Mouse (Mus musculus) large intestine, adult 2 months (tissue): ENCODE data around the gene Wfdc12. TPM values are rescaled to one million over a fixed set of nuclear protein-coding genes. Genes with fewer than 3 reads are reported as not detected.

Experiments used
- DNase-seq: peaks from one replicate; pipeline ENCODE4 v3.0.0-alpha.2; 2012; ENCODE audit warnings: low read depth, low spot score
- WGBS: fragments of 180-500 bp; shearing (Covaris S2); methylation state at CpG from one replicate; pipeline ENCODE4 v1.1.7; 2018; 5-methylcytosine and 5-hydroxymethylcytosine counted together
- polyA plus RNA-seq: library from polyadenylated mRNA; depleted of rRNA; stranded (reverse); fragments of >200 nt; gene quantifications from 2 replicates; pipeline ENCODE4 v1.2.3, GENCODE M21; 2012; rRNA removed

Gene Wfdc12
- polyA plus RNA-seq, 1 experiment: not detected

GRCm38 (mm10) chr2:164142021-164142420 lies 48.4 kb downstream of the Wfdc12 start:
- WGBS: 74% methylated on average over 10 of the region's 10 CpGs
- no peak for DNase-seq

Other genes with a start within 250 kb of the Wfdc12 start
- gene Ywhab, start 195.6 kb downstream of the Wfdc12 start, polyA plus RNA-seq: 43.9 and 48.0 TPM in 2 replicates
- 0.78 and 1.1 TPM in 2 replicates for gene Pabpc1l, start 165.2 kb downstream of the Wfdc12 start, polyA plus RNA-seq
- gene Stk4, start 120.3 kb downstream of the Wfdc12 start, polyA plus RNA-seq: 13.6 and 17.5 TPM in 2 replicates
- 36.8 and 38.7 TPM in 2 replicates for gene Tomm34, start 119.4 kb downstream of the Wfdc12 start, polyA plus RNA-seq
- 0.05 TPM in 2 replicates for gene Kcns1, start 19.5 kb downstream of the Wfdc12 start, polyA plus RNA-seq
- gene Wfdc5, start 7.9 kb downstream of the Wfdc12 start, polyA plus RNA-seq: not detected in 2 replicates
- gene Wfdc15a, start 9.5 kb upstream of the Wfdc12 start, polyA plus RNA-seq: not detected in 2 replicates
- gene Wfdc15b, start 31.1 kb upstream of the Wfdc12 start, polyA plus RNA-seq: 0.41 TPM in 1 of 2 replicates, not detected in the other
- gene Svs2, start 47.9 kb upstream of the Wfdc12 start, polyA plus RNA-seq: not detected in 2 replicates
- not detected in 2 replicates for gene Svs3b, start 66.0 kb upstream of the Wfdc12 start, polyA plus RNA-seq
- gene Svs4, start 87.9 kb upstream of the Wfdc12 start, polyA plus RNA-seq: not detected in 2 replicates
- not detected in 2 replicates for gene Svs3a, start 98.7 kb upstream of the Wfdc12 start, polyA plus RNA-seq
- gene Svs6, start 126.1 kb upstream of the Wfdc12 start, polyA plus RNA-seq: not detected in 2 replicates
- not detected in 2 replicates for gene Svs5, start 142.1 kb upstream of the Wfdc12 start, polyA plus RNA-seq
- 24.9 and 38.0 TPM in 2 replicates for gene Slpi, start 198.5 kb upstream of the Wfdc12 start, polyA plus RNA-seq
- not detected in 2 replicates for gene Rbpjl, start 212.5 kb upstream of the Wfdc12 start, polyA plus RNA-seq
- gene Matn4, start 214.6 kb upstream of the Wfdc12 start, polyA plus RNA-seq: 0.27 and 0.57 TPM in 2 replicates